Mouse (Mus musculus) hindbrain, embryonic 16.5 days (tissue): ENCODE data around the gene Zfp652. TPM values are rescaled to one million over a fixed set of nuclear protein-coding genes. Genes with fewer than 3 reads are reported as not detected.

Experiments used
- ATAC-seq: fragments of 200-750 bp; cut with Nextera tagmentation; 2 replicates; pipeline ENCODE4 v1.8.0; 2017; ENCODE audit warnings: moderate TSS enrichment, moderate library complexity
- H3K27ac ChIP-seq: fragments of 300-500 bp; sonication (generic); 2 replicates; pipeline ENCODE4 v1.5.1; 2014; ENCODE audit warnings: low read depth, mild to moderate bottlenecking, control low read depth, low read length, moderate library complexity
- H3K27me3 ChIP-seq: fragments of 300-500 bp; sonication (generic); replicated peaks from 2 replicates; pipeline ENCODE4 v1.6.1; 2014; ENCODE audit warnings: low read length; ENCODE audit not compliant: control insufficient read depth, insufficient read depth
- H3K36me3 ChIP-seq: fragments of 300-500 bp; sonication (generic); 2 replicates; pipeline ENCODE4 v1.6.1; 2014; ENCODE audit warnings: mild to moderate bottlenecking, low read length, moderate library complexity, mixed read lengths; ENCODE audit not compliant: control insufficient read depth, insufficient read depth
- H3K4me1 ChIP-seq: fragments of 300-500 bp; sonication (generic); 2 replicates; pipeline ENCODE4 v1.6.1; 2014; ENCODE audit warnings: low read depth, low read length; ENCODE audit not compliant: control insufficient read depth, insufficient read depth
- H3K4me2 ChIP-seq: fragments of 300-500 bp; sonication (generic); 2 replicates; pipeline ENCODE4 v1.6.1; 2014; ENCODE audit warnings: mild to moderate bottlenecking, low read length, control low read depth, moderate library complexity
- H3K4me3 ChIP-seq: fragments of 300-500 bp; sonication (generic); 2 replicates; pipeline ENCODE4 v1.5.1; 2014; ENCODE audit warnings: mild to moderate bottlenecking, low read length, control low read depth, moderate library complexity
- H3K9ac ChIP-seq: fragments of 300-500 bp; sonication (generic); 2 replicates; pipeline ENCODE4 v1.6.1; 2014; ENCODE audit warnings: low read depth, mild to moderate bottlenecking, control low read depth, low read length, moderate library complexity
- H3K9me3 ChIP-seq: fragments of 300-500 bp; sonication (generic); 2 replicates; pipeline ENCODE4 v1.6.1; 2014; ENCODE audit warnings: mild to moderate bottlenecking, low read length, moderate library complexity; ENCODE audit not compliant: control insufficient read depth
- WGBS: fragments of 180-500 bp; shearing (Covaris S2); extraction: QIAGEN DNeasy Blood & Tissue Kit; methylation state at CpG from one replicate; pipeline ENCODE4 v1.1.7; 2014; 5-methylcytosine and 5-hydroxymethylcytosine counted together
- polyA plus RNA-seq: library from polyadenylated mRNA; unstranded; fragments of >200 nt; fragmentation: Nextera tagmentation; extraction: Ambion mirVana; gene quantifications from 2 replicates; pipeline ENCODE4 v1.2.1, GENCODE M21; 2015

Zfp652 gene
- polyA plus RNA-seq, 1 experiment from 2014 or later: 21.7 TPM

- H3K27ac ChIP-seq: no peak overlapping the region
- peaks cover 7% of the 10 kb centered on the region for H3K4me1 ChIP-seq
- H3K27me3 ChIP-seq: no peaks in the 10 kb centered on the region; the same call in 1 of the 2 replicates
- no peak overlapping the region for H3K4me3 ChIP-seq
- H3K9me3 ChIP-seq: no peaks in the 10 kb centered on the region
- WGBS: 77% methylated on average over 5 of the region's 5 CpGs
- H3K36me3 ChIP-seq: no peaks in the 10 kb centered on the region
- no peak for ATAC-seq
- no peak overlapping the region for H3K4me2 ChIP-seq
- H3K9ac ChIP-seq: no peak overlapping the region
Observed at GRCm38 (mm10) chr11:95795582-95795981, 83.1 kb downstream of the Zfp652 start.

- no peak overlapping the region for H3K4me3 ChIP-seq
- H3K4me2 ChIP-seq: no peak overlapping the region
- H3K4me1 ChIP-seq: no peaks in the 10 kb centered on the region
- no peaks in the 10 kb centered on the region for H3K27me3 ChIP-seq
- no peaks in the 10 kb centered on the region for H3K9me3 ChIP-seq
- H3K9ac ChIP-seq: no peak overlapping the region
- no peak overlapping the region for H3K27ac ChIP-seq
- H3K36me3 ChIP-seq: no peaks in the 10 kb centered on the region
- WGBS: 78% methylated on average over 5 of the region's 5 CpGs
- ATAC-seq: no peak
Observed at GRCm38 (mm10) chr11:95805010-95805409, 92.5 kb downstream of the Zfp652 start.

GRCm38 (mm10) chr11:95805527-95805926 is 93.1 kb downstream of the Zfp652 start:
- Histone ChIP-seq H3K27ac (no peak overlapping the region), H3K9me3 (no peaks in the 10 kb centered on the region), H3K36me3 (no peaks in the 10 kb centered on the region), H3K9ac (no peak overlapping the region), H3K4me2 (no peak overlapping the region), H3K27me3 (no peaks in the 10 kb centered on the region), H3K4me1 (no peaks in the 10 kb centered on the region), H3K4me3 (no peak overlapping the region)
- WGBS: 53% methylated on average over 3 of the region's 3 CpGs
- ATAC-seq: no peak

GRCm38 (mm10) chr11:95807884-95808283 is 95.4 kb downstream of the Zfp652 start:
- no peaks in the 10 kb centered on the region for H3K9me3 ChIP-seq
- no peak overlapping the region for H3K4me3 ChIP-seq
- no peak for ATAC-seq
- H3K9ac ChIP-seq: no peak overlapping the region
- no peaks in the 10 kb centered on the region for H3K27me3 ChIP-seq
- no peak overlapping the region for H3K27ac ChIP-seq
- H3K4me2 ChIP-seq: no peak overlapping the region
- WGBS: 95% methylated on average over 5 of the region's 5 CpGs
- no peaks in the 10 kb centered on the region for H3K4me1 ChIP-seq
- no peaks in the 10 kb centered on the region for H3K36me3 ChIP-seq

GRCm38 (mm10) chr11:95808448-95809011 is 96.1 kb downstream of the Zfp652 start:
- Histone ChIP-seq H3K9me3 (no peaks in the 10 kb centered on the region), H3K4me1 (no peaks in the 10 kb centered on the region), H3K9ac (no peak overlapping the region), H3K4me3 (no peak overlapping the region), H3K36me3 (no peaks in the 10 kb centered on the region), H3K27ac (no peak overlapping the region), H3K4me2 (no peak overlapping the region), H3K27me3 (no peaks in the 10 kb centered on the region)
- no peak for ATAC-seq
- 86% methylated on average over 5 of the region's 5 CpGs for WGBS

- no peaks in the 10 kb centered on the region for H3K36me3 ChIP-seq
- no peak overlapping the region for H3K27ac ChIP-seq
- no peaks in the 10 kb centered on the region for H3K27me3 ChIP-seq
- ATAC-seq: no peak
- 9% methylated on average over 5 of the region's 5 CpGs for WGBS
- no peaks in the 10 kb centered on the region for H3K9me3 ChIP-seq
- H3K4me1 ChIP-seq: no peaks in the 10 kb centered on the region
- H3K4me2 ChIP-seq: no peak overlapping the region
- H3K4me3 ChIP-seq: no peak overlapping the region
- no peak overlapping the region for H3K9ac ChIP-seq
Observed at GRCm38 (mm10) chr11:95809603-95810002, 97.1 kb downstream of the Zfp652 start.

GRCm38 (mm10) chr11:95810828-95811227 is 98.4 kb downstream of the Zfp652 start:
- Histone ChIP-seq H3K27me3 (no peaks in the 10 kb centered on the region), H3K36me3 (no peaks in the 10 kb centered on the region), H3K9me3 (no peaks in the 10 kb centered on the region), H3K27ac (no peak overlapping the region), H3K4me1 (no peaks in the 10 kb centered on the region), H3K4me3 (no peak overlapping the region), H3K9ac (no peak overlapping the region), H3K4me2 (no peak overlapping the region)
- 58% methylated on average over 7 of the region's 7 CpGs for WGBS
- no peak for ATAC-seq

GRCm38 (mm10) chr11:95811741-95812140 is 99.3 kb downstream of the Zfp652 start:
- 82% methylated on average over 6 of the region's 6 CpGs for WGBS
- Histone ChIP-seq H3K27me3 (no peaks in the 10 kb centered on the region), H3K27ac (no peak overlapping the region), H3K4me3 (no peak overlapping the region), H3K9ac (no peak overlapping the region), H3K9me3 (no peaks in the 10 kb centered on the region), H3K36me3 (no peaks in the 10 kb centered on the region), H3K4me2 (no peak overlapping the region), H3K4me1 (no peaks in the 10 kb centered on the region)
- no peak for ATAC-seq

GRCm38 (mm10) chr11:95812224-95812623 is 99.8 kb downstream of the Zfp652 start:
- Histone ChIP-seq H3K27ac (no peak overlapping the region), H3K4me2 (no peak overlapping the region), H3K4me1 (no peaks in the 10 kb centered on the region), H3K27me3 (no peaks in the 10 kb centered on the region), H3K9me3 (no peaks in the 10 kb centered on the region), H3K4me3 (no peak overlapping the region), H3K9ac (no peak overlapping the region), H3K36me3 (no peaks in the 10 kb centered on the region)
- ATAC-seq: no peak
- 50% methylated on average over 4 of the region's 4 CpGs for whole genome bisulfite sequencing

GRCm38 (mm10) chr11:95814101-95814500 is 101.6 kb downstream of the Zfp652 start:
- H3K4me3 ChIP-seq: no peak overlapping the region
- no peak for ATAC-seq
- no peaks in the 10 kb centered on the region for H3K9me3 ChIP-seq
- H3K27ac ChIP-seq: no peak overlapping the region
- no peaks in the 10 kb centered on the region for H3K27me3 ChIP-seq
- no peaks in the 10 kb centered on the region for H3K36me3 ChIP-seq
- 90% methylated on average over 2 of the region's 2 CpGs for WGBS
- no peak overlapping the region for H3K9ac ChIP-seq
- no peak overlapping the region for H3K4me2 ChIP-seq
- no peaks in the 10 kb centered on the region for H3K4me1 ChIP-seq
